Mouse (Mus musculus) megakaryocyte, embryonic 14.5 days (primary cell): ENCODE results near the gene Setd7.

Experiments used
- FLI1 ChIP-seq: IDR thresholded peaks from 2 replicates; pipeline ENCODE4 v1.6.1; 2012; ENCODE audit warnings: low read length, inconsistent platforms, mixed read lengths
- GATA1 ChIP-seq: IDR thresholded peaks from 3 replicates; pipeline ENCODE4 v1.6.1; 2012; ENCODE audit warnings: mixed read lengths, low read length, inconsistent platforms, borderline replicate concordance

DNA sequence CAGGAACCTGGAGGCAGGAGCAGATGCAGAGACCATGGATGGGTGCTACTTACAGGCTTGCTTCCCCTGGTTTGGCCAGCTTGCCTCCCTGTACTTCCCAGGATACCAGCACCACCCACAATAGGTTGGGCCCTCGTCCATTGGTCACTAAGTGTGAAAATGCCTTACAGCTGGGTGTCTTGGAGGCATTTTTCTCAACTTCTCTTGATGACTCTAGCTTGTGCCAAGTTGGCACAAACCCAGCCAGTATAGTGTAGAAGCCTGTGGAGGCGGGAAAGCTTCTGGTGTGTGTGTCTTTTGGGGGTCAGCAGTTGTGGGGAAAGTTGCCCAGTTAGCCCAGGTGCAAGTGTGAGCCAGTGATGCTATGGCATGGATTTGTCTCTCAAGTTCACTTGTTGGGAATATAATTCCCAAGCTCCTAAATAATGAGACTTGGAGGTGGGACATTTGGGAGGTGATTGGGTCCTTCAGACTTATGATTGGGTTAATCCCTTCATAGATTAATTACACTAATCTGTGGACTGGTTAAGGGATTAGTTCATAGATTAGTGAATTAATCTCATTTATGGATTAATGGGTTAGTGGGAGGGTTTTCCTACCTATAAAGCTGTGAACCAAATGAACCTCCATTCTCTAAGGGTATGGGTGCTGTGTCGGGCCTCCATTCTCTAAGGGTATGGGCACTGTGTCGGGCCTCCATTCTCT is 74.0 kb downstream of the Setd7 start:
- TF ChIP-seq GATA1: no peak
- TF ChIP-seq FLI1: no peak
